Mouse (Mus musculus): Measurements from ENCODE around the gene Arhgap24. TPM values are rescaled to one million over a fixed set of nuclear protein-coding genes. Genes with fewer than 3 reads are reported as not detected.

Gene Arhgap24
- polyA plus RNA-seq, 1 experiment from 2014 or later: 13.3 TPM

DNA sequence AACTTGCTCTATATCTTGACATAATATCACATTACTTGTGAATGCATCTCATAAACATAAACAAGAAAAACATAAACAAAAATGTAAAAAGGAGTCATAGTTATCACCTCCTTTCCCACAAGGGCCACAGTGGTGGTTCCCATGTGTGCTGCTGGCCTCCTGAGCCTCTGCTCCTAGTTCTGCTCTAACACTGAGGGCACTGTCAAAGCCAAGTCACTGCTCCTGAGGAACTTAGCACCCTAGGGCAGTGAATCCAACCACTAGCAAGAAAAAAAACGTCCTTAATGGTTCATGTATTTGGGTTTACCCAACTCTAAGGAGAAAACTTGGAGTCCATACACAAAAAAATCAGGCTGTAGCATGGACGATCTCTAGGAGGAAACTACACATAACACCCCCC lies 304.9 kb downstream of the Arhgap24 start:
- no peak overlapping the region for H3K9ac ChIP-seq (ENCODE audit: low read depth, low read length)
- no peak for ATAC-seq
- no peaks in the 10 kb centered on the region for H3K36me3 ChIP-seq (ENCODE audit: control insufficient read depth, insufficient read depth, low read length)
- no peak overlapping the region for H3K4me2 ChIP-seq (ENCODE audit: low read length)
- H3K9me3 ChIP-seq (replicated peaks; ENCODE audit: control insufficient read depth, low read length, poor library complexity, severe bottlenecking): no peaks in the 10 kb centered on the region
- WGBS: 72% methylated on average over 2 of the region's 2 CpGs
- no peak overlapping the region for H3K4me3 ChIP-seq (ENCODE audit: low read depth, low read length)
- H3K4me1 ChIP-seq (ENCODE audit: control insufficient read depth, insufficient read depth, low read length): peaks cover 4% of the 10 kb centered on the region; the same call in 1 of the 2 replicates
- H3K27me3 ChIP-seq (ENCODE audit: control insufficient read depth, insufficient read depth, low read depth, low read length): no peaks in the 10 kb centered on the region
- no peak overlapping the region for H3K27ac ChIP-seq (ENCODE audit: low read length)

GRCm38 (mm10) chr5:102788437-102788836 lies 307.2 kb downstream of the Arhgap24 start:
- Histone ChIP-seq H3K4me3 (ENCODE audit: low read depth, low read length) (no peak overlapping the region), H3K9me3 (replicated peaks; ENCODE audit: control insufficient read depth, low read length, poor library complexity, severe bottlenecking) (no peaks in the 10 kb centered on the region), H3K4me1 (ENCODE audit: control insufficient read depth, insufficient read depth, low read length) (peaks cover 4% of the 10 kb centered on the region; the same call in 1 of the 2 replicates), H3K9ac (ENCODE audit: low read depth, low read length) (no peak overlapping the region), H3K27ac (ENCODE audit: low read length) (no peak overlapping the region), H3K36me3 (ENCODE audit: control insufficient read depth, insufficient read depth, low read length) (no peaks in the 10 kb centered on the region), H3K4me2 (ENCODE audit: low read length) (no peak overlapping the region), H3K27me3 (ENCODE audit: control insufficient read depth, insufficient read depth, low read depth, low read length) (no peaks in the 10 kb centered on the region)
- WGBS: 82% methylated on average over 3 of the region's 3 CpGs
- no peak for ATAC-seq

- H3K27ac ChIP-seq (ENCODE audit: low read length): no peak overlapping the region
- peaks cover 4% of the 10 kb centered on the region; the same call in 1 of the 2 replicates for H3K4me1 ChIP-seq (ENCODE audit: control insufficient read depth, insufficient read depth, low read length)
- no peak for ATAC-seq
- no peaks in the 10 kb centered on the region for H3K9me3 ChIP-seq (replicated peaks; ENCODE audit: control insufficient read depth, low read length, poor library complexity, severe bottlenecking)
- no peak overlapping the region for H3K4me2 ChIP-seq (ENCODE audit: low read length)
- WGBS: 36% methylated on average over 3 of the region's 4 CpGs
- no peak overlapping the region for H3K9ac ChIP-seq (ENCODE audit: low read depth, low read length)
- no peaks in the 10 kb centered on the region for H3K36me3 ChIP-seq (ENCODE audit: control insufficient read depth, insufficient read depth, low read length)
- H3K27me3 ChIP-seq (ENCODE audit: control insufficient read depth, insufficient read depth, low read depth, low read length): no peaks in the 10 kb centered on the region
- H3K4me3 ChIP-seq (ENCODE audit: low read depth, low read length): no peak overlapping the region
Observed at GRCm38 (mm10) chr5:102791273-102791672, 310.1 kb downstream of the Arhgap24 start.

DNA sequence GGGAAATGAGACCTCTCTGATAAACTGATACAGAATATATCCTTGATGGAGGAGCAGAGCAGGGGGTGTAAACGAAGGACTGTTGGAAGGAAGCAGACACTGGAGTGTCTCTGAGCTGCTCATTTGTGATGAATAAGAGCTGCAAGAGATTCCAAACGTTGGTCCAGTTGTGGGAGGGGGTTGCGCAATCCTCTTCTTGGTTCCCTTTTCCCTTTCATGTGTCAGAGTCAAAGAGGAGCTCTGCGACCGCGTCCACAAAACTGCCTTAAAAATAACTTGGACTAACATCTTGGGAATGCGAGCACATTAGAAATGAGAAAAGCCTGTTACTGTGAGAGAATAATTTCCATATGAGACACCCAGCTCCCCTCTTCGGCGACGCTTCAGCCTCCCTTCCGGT lies 312.3 kb downstream of the Arhgap24 start:
- Histone ChIP-seq H3K9ac (ENCODE audit: low read depth, low read length) (no peak overlapping the region), H3K36me3 (ENCODE audit: control insufficient read depth, insufficient read depth, low read length) (no peaks in the 10 kb centered on the region), H3K4me2 (ENCODE audit: low read length) (no peak overlapping the region), H3K4me3 (ENCODE audit: low read depth, low read length) (no peak overlapping the region), H3K4me1 (ENCODE audit: control insufficient read depth, insufficient read depth, low read length) (peaks cover 4% of the 10 kb centered on the region; the same call in 1 of the 2 replicates), H3K27ac (ENCODE audit: low read length) (no peak overlapping the region), H3K27me3 (ENCODE audit: control insufficient read depth, insufficient read depth, low read depth, low read length) (no peaks in the 10 kb centered on the region), H3K9me3 (replicated peaks; ENCODE audit: control insufficient read depth, low read length, poor library complexity, severe bottlenecking) (no peaks in the 10 kb centered on the region)
- ATAC-seq: no peak
- WGBS: 80% methylated on average over 11 of the region's 11 CpGs

- Histone ChIP-seq H3K9me3 (replicated peaks; ENCODE audit: control insufficient read depth, low read length, poor library complexity, severe bottlenecking) (no peaks in the 10 kb centered on the region), H3K9ac (ENCODE audit: low read depth, low read length) (no peak overlapping the region), H3K27me3 (ENCODE audit: control insufficient read depth, insufficient read depth, low read depth, low read length) (no peaks in the 10 kb centered on the region), H3K4me3 (ENCODE audit: low read depth, low read length) (no peak overlapping the region), H3K27ac (ENCODE audit: low read length) (no peak overlapping the region), H3K36me3 (ENCODE audit: control insufficient read depth, insufficient read depth, low read length) (no peaks in the 10 kb centered on the region), H3K4me2 (ENCODE audit: low read length) (no peak overlapping the region), H3K4me1 (ENCODE audit: control insufficient read depth, insufficient read depth, low read length) (no peaks in the 10 kb centered on the region)
- ATAC-seq: no peak
- 88% methylated on average over 3 of the region's 3 CpGs for WGBS
Observed at GRCm38 (mm10) chr5:102801469-102801868, 320.3 kb downstream of the Arhgap24 start.

- WGBS: 83% methylated on average over 6 of the region's 6 CpGs
- ATAC-seq: no peak
- Histone ChIP-seq H3K9me3 (replicated peaks; ENCODE audit: control insufficient read depth, low read length, poor library complexity, severe bottlenecking) (no peaks in the 10 kb centered on the region), H3K27me3 (ENCODE audit: control insufficient read depth, insufficient read depth, low read depth, low read length) (no peaks in the 10 kb centered on the region), H3K4me1 (ENCODE audit: control insufficient read depth, insufficient read depth, low read length) (no peaks in the 10 kb centered on the region), H3K9ac (ENCODE audit: low read depth, low read length) (no peak overlapping the region), H3K27ac (ENCODE audit: low read length) (no peak overlapping the region), H3K4me2 (ENCODE audit: low read length) (no peak overlapping the region), H3K4me3 (ENCODE audit: low read depth, low read length) (no peak overlapping the region), H3K36me3 (ENCODE audit: control insufficient read depth, insufficient read depth, low read length) (no peaks in the 10 kb centered on the region)
Observed at GRCm38 (mm10) chr5:102802833-102803232, 321.6 kb downstream of the Arhgap24 start.

DNA sequence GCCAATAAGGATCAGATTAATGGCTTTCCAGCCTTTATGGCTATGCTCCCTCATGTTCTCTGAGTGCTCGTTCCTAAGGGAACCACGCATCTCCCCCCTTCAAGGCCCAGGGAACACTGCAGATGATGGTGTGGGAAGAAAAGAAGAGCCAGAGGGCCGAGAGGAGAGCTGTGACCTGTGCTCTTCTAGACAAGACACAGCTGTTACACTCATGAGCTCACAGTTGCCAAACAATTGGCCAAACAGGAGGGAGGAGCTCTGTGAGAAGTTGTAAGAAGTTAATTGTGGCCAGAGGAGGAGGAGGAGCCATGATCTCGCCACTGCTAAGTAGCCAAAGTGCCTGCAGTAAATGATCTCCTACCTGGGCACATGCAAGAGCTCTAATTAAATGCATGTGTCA lies 322.5 kb downstream of the Arhgap24 start:
- H3K36me3 ChIP-seq (ENCODE audit: control insufficient read depth, insufficient read depth, low read length): no peaks in the 10 kb centered on the region
- no peak overlapping the region for H3K9ac ChIP-seq (ENCODE audit: low read depth, low read length)
- ATAC-seq: no peak
- H3K27me3 ChIP-seq (ENCODE audit: control insufficient read depth, insufficient read depth, low read depth, low read length): no peaks in the 10 kb centered on the region
- no peak overlapping the region for H3K4me3 ChIP-seq (ENCODE audit: low read depth, low read length)
- H3K27ac ChIP-seq (ENCODE audit: low read length): no peak overlapping the region
- no peaks in the 10 kb centered on the region for H3K4me1 ChIP-seq (ENCODE audit: control insufficient read depth, insufficient read depth, low read length)
- 64% methylated on average over 4 of the region's 4 CpGs for WGBS
- H3K4me2 ChIP-seq (ENCODE audit: low read length): no peak overlapping the region
- no peaks in the 10 kb centered on the region for H3K9me3 ChIP-seq (replicated peaks; ENCODE audit: control insufficient read depth, low read length, poor library complexity, severe bottlenecking)

GRCm38 (mm10) chr5:102807518-102807917 lies 326.3 kb downstream of the Arhgap24 start:
- no peak for ATAC-seq
- Histone ChIP-seq H3K27ac (ENCODE audit: low read length) (no peak overlapping the region), H3K4me1 (ENCODE audit: control insufficient read depth, insufficient read depth, low read length) (no peaks in the 10 kb centered on the region), H3K27me3 (ENCODE audit: control insufficient read depth, insufficient read depth, low read depth, low read length) (no peaks in the 10 kb centered on the region), H3K4me3 (ENCODE audit: low read depth, low read length) (no peak overlapping the region), H3K9me3 (replicated peaks; ENCODE audit: control insufficient read depth, low read length, poor library complexity, severe bottlenecking) (no peaks in the 10 kb centered on the region), H3K4me2 (ENCODE audit: low read length) (no peak overlapping the region), H3K9ac (ENCODE audit: low read depth, low read length) (no peak overlapping the region), H3K36me3 (ENCODE audit: control insufficient read depth, insufficient read depth, low read length) (no peaks in the 10 kb centered on the region)

DNA sequence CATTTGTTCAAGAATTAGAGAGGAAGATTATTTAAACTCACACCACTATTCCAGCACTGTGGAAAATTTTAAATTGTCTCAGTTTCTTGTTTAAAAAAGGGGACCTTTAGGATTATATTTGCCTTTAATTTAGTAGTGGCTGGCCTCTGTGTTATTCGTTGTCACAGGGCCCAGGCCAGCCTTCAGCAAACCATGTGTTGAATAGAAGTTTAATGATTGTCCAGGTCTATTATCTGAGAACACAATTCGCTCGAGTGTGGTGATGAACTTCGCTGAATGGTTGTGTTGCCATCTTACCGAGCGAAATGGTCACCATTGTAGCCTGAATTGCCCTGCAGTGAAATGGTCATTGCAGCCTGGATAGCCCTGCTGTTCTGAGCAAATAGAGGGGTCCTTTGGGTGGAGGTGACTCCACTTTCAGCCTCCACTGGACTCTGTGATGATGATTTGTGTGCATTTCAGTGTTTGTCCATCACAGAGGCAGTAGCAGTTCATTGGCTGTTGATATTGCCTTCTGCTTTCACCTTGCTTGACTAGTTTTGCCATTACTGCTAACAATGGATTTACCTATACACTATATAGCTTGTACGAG lies 329.3 kb downstream of the Arhgap24 start:
- Histone ChIP-seq H3K9me3 (replicated peaks; ENCODE audit: control insufficient read depth, low read length, poor library complexity, severe bottlenecking) (no peaks in the 10 kb centered on the region), H3K4me3 (ENCODE audit: low read depth, low read length) (no peak overlapping the region), H3K27ac (ENCODE audit: low read length) (no peak overlapping the region), H3K36me3 (ENCODE audit: control insufficient read depth, insufficient read depth, low read length) (no peaks in the 10 kb centered on the region), H3K9ac (ENCODE audit: low read depth, low read length) (no peak overlapping the region), H3K27me3 (ENCODE audit: control insufficient read depth, insufficient read depth, low read depth, low read length) (no peaks in the 10 kb centered on the region), H3K4me2 (ENCODE audit: low read length) (no peak overlapping the region), H3K4me1 (ENCODE audit: control insufficient read depth, insufficient read depth, low read length) (no peaks in the 10 kb centered on the region)
- no peak for ATAC-seq
- 62% methylated on average over 7 of the region's 7 CpGs for WGBS
